Mouse (Mus musculus) lung, postnatal 25 days (tissue): ENCODE measurements at regions not wholly inside any gene's neighbourhood (a gene's known extent, or its start where the extent isn't known, plus 50 kb on each side); places are given as distances from the start of the nearest gene placed in this dataset.
A peak's percentile ranks its signal among the peaks of the same experiment; 100 is the strongest.
"Not testable (repeated sequence)": the region's sequence is repeated elsewhere in the genome, so short reads cannot be mapped to it uniquely, and the experiment has no call there.

Source experiments
- DNase-seq: peaks from one replicate; pipeline ENCODE4 v3.0.0; 2022; ENCODE audit warnings: low spot score

- DNase-seq = no peak
Measured at GRCm38 (mm10) chr1:189156906-189157305, 149.3 kb upstream of the Kctd3 start.

GRCm38 (mm10) chr1:189154376-189154775 lies 146.7 kb upstream of the Kctd3 start:
- DNase-seq = no peak

- DNase-seq = no peak
Measured at GRCm38 (mm10) chr1:189153150-189153549, 145.5 kb upstream of the Kctd3 start.

GRCm38 (mm10) chr1:189142982-189143451 lies 135.4 kb upstream of the Kctd3 start:
- DNase-seq = no peak

- DNase-seq = no peak
Measured at GRCm38 (mm10) chr1:189142551-189142950, 134.9 kb upstream of the Kctd3 start.

- no peak for DNase-seq
Measured at GRCm38 (mm10) chr1:189141694-189142093, 134.1 kb upstream of the Kctd3 start.

- DNase-seq = no peak
Measured at GRCm38 (mm10) chr1:189136731-189137385, 129.2 kb upstream of the Kctd3 start.

GRCm38 (mm10) chr1:189135826-189136225 lies 128.2 kb upstream of the Kctd3 start:
- no peak for DNase-seq

- DNase-seq = no peak
Measured at GRCm38 (mm10) chr1:189128706-189129105, 121.1 kb upstream of the Kctd3 start.

GRCm38 (mm10) chr1:189128246-189128645 lies 120.6 kb upstream of the Kctd3 start:
- DNase-seq = not testable (repeated sequence)

- DNase-seq = no peak
Measured at GRCm38 (mm10) chr1:189127367-189127766, 119.7 kb upstream of the Kctd3 start.

GRCm38 (mm10) chr1:189119941-189120735 lies 112.5 kb upstream of the Kctd3 start:
- no peak for DNase-seq

- peak; percentile 25 for DNase-seq
Measured at GRCm38 (mm10) chr1:189119005-189119404, 111.4 kb upstream of the Kctd3 start.

- DNase-seq = peak; percentile 55
Measured at GRCm38 (mm10) chr1:189118582-189118981, 110.9 kb upstream of the Kctd3 start.

GRCm38 (mm10) chr1:189115914-189116313 lies 108.3 kb upstream of the Kctd3 start:
- no peak for DNase-seq

- DNase-seq = no peak
Measured at GRCm38 (mm10) chr1:189115279-189115678, 107.6 kb upstream of the Kctd3 start.

- no peak for DNase-seq
Measured at GRCm38 (mm10) chr1:189108260-189109035, 100.8 kb upstream of the Kctd3 start.

- DNase-seq = no peak
Measured at GRCm38 (mm10) chr1:189107841-189108240, 100.2 kb upstream of the Kctd3 start.

GRCm38 (mm10) chr1:189107156-189107555 lies 99.5 kb upstream of the Kctd3 start:
- DNase-seq = peak; percentile 21

GRCm38 (mm10) chr1:189105276-189105675 lies 97.6 kb upstream of the Kctd3 start:
- DNase-seq = no peak

- DNase-seq = no peak
Measured at GRCm38 (mm10) chr1:189102781-189103180, 95.1 kb upstream of the Kctd3 start.

- DNase-seq = no peak
Measured at GRCm38 (mm10) chr1:189099121-189099520, 91.5 kb upstream of the Kctd3 start.

GRCm38 (mm10) chr1:189092819-189093218 lies 85.2 kb upstream of the Kctd3 start:
- no peak for DNase-seq
